Mouse (Mus musculus) cerebellum, postnatal 25 days (tissue): ENCODE measurements around the gene Efcab5.
A peak's percentile ranks its signal among the peaks of the same experiment; 100 is the strongest.
"Not testable (repeated sequence)": the region's sequence is repeated elsewhere in the genome, so short reads cannot be mapped to it uniquely, and the experiment has no call there.

Experiments
- DNase-seq, 2 experiments: peaks; one replicate each; pipeline ENCODE4 v3.0.0; 2021; ENCODE audit warnings: mixed read lengths in 2 of 2

The Efcab5 gene

DNA sequence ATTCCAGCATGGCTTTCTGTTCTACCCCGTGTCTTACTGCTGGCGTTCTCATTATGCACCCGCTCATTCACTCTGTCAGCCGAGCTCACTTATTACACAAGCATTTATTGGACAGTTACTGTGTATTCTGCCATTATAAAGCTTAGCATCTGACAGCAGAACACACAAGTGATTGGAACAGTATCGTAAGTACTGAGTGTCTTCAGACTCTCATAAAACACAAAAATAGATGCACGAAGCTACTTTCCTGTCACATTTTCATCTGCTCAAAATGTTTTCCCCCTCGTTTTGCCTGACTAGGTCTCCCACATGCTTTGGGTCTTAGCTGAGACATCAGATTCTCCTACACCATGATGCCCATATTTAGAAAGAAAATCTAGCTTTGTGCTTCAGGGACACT lies 14.2 kb downstream of the Efcab5 start:
- DNase-seq: no peak

DNA sequence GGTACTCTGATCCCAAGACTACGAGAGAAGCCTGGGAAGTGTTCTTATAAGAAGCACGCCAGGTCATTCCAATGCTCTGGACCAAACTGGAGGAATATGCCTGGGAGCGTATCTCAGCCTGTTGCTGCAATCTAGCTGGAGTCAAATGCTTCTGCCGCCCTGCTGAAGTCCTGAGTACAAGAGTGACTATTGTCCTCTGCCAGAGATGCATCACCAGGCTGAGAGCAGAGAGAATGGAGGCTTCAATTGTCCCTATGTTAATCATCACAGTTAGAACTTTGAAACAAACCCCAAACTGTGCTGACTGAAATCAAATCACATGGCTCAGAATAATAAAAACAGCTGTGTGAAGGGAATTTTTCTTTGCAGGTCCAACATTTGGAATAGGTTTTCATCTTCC lies 15.0 kb downstream of the Efcab5 start:
- DNase-seq: no peak

DNA sequence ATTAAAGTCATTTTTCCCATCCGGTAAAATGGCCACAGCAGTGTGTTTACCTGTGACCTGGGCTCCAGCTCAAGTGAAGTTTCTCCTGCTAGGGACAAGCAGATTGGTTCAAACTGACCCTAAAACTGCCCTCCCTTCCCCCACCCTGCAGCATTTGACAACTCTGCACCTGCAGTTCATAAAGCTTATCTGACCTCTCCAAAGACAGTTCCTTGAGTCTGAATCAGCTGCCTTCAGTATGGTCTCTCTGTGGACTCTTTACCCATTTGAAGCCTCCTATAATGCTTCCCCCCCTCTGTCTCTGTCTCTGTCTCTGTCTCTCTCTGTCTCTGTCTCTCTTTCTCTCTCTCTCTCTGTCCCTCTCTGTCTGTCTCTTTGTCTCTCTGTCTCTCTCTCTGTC lies 28.0 kb downstream of the Efcab5 start:
- no peak for DNase-seq

DNA sequence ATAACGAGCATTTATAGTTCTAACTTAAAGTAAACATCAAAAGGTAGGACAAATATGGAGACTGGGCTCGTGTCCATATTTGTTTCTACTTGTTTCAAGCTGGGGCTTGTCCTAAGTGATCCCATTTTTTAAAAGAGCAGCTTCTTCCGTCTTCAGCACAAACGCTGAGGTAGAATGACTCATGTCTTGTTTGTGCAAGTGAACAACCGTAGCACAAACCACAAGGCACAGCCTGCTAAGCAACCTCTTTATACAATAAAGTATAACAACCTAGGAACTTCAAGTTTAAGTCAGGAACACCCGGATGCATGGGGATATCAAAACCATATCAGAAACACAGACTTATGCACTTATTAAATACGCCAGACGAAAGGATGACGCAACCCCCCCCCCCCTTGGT lies 28.4 kb downstream of the Efcab5 start:
- no peak for DNase-seq

- DNase-seq: no peak
Measured at GRCm38 (mm10) chr11:77154214-77154613, 34.6 kb downstream of the Efcab5 start.

DNA sequence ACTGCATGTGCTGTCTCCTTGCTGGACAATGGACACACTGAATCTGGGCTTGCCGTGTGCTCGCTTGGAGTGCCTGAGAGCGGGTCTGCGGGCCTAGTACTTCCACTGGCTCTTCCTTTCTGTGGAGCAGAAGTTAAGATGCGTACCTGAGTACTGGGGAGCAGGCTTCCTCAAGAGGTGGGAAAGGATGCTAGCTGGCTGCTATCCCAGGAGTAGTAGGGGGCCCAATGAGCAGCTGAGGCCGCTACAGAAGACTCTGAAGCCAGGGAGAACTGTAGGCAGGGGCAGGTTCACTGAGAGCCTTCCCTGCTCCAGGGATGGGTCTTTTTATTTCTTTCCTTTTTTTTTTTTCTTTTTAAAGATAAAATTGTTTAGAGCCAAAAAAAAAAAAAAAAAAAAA lies 38.0 kb downstream of the Efcab5 start:
- DNase-seq: peak in 1 of 2 experiments; percentile 3

DNA sequence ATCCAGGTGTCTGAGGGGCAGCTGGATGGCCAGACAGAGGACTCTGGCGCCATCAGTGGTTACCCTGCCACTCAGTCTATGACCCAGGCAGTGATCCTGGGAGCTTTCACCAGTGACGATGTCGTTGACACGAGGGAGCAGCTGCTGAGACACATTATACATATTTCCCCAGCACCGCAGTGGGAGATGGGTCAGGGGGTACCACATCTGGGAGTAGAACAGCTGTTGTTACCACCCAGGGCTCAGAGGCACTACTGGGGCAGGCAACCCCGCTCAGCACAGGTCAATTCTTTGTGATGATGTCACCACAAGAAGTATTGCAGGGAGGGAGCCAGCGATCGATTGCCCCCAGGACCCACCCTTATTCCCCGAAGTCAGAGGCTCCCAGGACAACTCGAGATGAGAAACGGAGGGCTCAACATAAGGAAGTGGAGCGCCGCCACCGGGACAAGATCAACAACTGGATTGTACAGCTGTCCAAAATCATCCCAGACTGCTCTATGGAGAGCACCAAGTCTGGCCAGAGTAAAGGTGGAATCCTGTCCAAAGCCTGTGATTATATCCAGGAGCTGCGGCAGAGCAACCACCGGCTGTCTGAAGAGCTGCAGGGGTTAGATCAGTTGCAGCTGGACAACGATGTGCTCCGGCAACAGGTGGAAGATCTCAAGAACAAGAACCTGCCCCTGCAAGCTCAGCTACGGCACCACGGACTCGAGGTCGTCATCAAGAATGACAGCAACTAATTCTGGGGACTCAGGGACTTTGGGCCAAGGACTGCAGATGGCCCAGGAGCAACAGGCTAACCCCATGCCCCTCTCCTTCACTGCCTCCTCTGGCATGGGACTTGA lies 38.8 kb downstream of the Efcab5 start:
- not testable (repeated sequence) for DNase-seq

DNA sequence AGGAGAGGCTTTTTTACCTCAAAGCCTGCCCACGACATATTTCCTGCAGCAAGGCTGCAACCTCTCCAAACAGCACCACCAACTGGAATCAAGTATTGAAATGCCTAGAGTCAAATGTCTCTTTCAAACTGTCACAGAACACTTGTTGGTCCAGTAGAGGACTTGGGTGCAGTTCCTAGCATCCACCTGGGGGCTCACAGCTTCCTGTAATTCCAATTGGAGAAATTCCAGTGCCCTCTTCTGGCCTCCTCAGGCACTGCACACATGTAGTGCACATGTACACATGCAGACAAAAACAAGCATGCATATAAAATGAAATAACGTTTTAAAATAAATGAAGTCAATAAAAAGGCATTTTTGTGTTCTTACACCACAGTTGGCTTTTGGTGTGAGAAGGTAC lies 40.0 kb downstream of the Efcab5 start:
- DNase-seq: no peak

DNA sequence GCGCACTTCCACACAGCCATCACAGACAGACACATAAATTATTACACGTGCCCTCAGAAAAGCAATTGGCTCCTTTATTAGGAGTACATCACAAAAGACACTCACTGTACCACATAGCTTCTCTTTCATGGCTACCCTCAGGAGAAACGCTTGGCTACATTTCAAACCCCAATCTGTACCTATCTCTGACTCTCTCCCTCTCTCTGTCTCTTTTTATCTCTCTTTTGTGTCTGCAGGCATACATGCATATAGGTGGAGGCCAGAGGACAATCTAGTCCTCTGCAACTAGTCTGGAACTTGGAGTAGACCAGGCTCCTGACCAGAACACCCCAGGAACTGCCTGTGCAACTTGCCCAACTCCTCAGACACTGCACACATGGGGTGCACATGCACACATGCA lies 41.0 kb downstream of the Efcab5 start:
- no peak for DNase-seq

DNA sequence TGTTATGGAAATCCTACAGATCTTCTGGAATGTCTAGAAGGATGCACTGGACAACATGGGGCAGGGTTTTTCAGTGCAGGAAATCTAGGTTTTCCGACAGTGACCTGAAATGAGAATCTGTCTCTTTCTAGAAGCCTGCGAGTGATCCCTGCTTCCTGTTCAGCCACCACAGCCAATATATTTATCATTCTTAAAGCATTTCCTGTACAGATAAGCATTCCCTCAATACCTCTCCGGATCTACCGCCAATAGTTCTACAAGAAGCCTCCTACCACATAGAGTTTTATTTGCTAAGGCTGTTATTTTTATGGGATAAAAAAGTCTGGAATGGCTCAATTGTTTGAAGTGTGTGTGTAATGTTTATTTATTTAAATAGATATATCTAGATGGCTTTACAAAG lies 43.3 kb downstream of the Efcab5 start:
- no peak for DNase-seq

GRCm38 (mm10) chr11:77141938-77142337 lies 46.8 kb downstream of the Efcab5 start:
- no peak for DNase-seq

GRCm38 (mm10) chr11:77139976-77140375 lies 48.8 kb downstream of the Efcab5 start:
- DNase-seq: no peak

DNA sequence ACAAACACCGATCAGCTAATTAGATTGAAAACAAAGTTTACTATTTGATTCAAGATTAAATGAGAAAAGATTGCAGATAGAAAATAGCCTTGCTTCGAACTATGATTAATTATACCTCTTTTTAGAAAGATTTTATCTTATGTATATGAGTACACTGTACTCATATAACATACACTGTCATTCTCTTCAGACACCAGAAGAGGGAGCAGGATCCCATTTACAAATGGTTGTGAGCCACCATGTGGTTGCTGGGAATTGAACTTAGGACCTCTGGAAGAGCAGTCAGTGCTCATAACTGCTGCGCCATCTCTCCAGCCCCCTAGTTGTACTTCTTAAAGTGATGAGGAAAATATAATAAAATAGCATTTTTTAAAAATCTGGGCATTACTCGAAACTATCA lies 55.3 kb downstream of the Efcab5 start:
- DNase-seq: no peak

- DNase-seq: peak in 1 of 2 experiments; percentile 29
Measured at GRCm38 (mm10) chr11:77132580-77132979, 56.2 kb downstream of the Efcab5 start.

- DNase-seq: no peak
Measured at GRCm38 (mm10) chr11:77128562-77128961, 60.2 kb downstream of the Efcab5 start.

- peak in 1 of 2 experiments; percentile 27 for DNase-seq
Measured at GRCm38 (mm10) chr11:77111141-77111540, 77.6 kb downstream of the Efcab5 start.

- no peak for DNase-seq
Measured at GRCm38 (mm10) chr11:77108442-77108841, 80.3 kb downstream of the Efcab5 start.

- DNase-seq: not testable (repeated sequence)
Measured at GRCm38 (mm10) chr11:77107872-77108271, 80.9 kb downstream of the Efcab5 start.

- no peak for DNase-seq
Measured at GRCm38 (mm10) chr11:77106961-77107360, 81.8 kb downstream of the Efcab5 start.

- peak; percentile 83 to 89 for DNase-seq
Measured at GRCm38 (mm10) chr11:77100137-77100937, 88.4 kb downstream of the Efcab5 start.

DNA sequence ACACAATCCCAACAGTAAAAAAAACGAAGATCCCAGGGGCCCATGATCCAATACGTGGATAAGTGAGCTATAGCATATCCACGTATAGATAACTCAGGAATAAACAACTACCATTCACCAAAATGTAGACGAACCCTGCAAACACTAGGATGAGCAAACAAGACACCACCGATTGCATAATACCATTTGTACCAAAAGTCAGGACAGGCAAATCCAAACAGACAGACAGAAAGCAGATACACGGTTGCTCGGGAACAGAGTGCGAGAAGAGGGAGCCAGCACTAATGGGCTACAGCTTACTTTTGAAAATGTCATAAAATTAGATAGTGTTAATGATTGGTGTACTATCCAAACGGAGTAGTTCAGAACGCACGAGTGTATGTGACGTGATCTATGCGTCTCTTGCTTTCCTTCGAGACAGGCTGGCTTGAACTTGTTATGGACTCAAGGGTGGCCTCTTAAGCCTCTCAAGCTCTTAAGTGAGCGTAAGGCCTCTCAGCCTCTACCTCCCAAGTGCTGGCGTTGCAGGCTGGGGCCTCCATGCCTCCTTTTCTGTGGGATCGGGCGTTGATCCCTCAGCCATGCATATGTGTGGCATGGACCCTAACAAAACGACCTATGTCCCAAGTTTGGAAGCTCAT lies 90.3 kb downstream of the Efcab5 start:
- no peak for DNase-seq

DNA sequence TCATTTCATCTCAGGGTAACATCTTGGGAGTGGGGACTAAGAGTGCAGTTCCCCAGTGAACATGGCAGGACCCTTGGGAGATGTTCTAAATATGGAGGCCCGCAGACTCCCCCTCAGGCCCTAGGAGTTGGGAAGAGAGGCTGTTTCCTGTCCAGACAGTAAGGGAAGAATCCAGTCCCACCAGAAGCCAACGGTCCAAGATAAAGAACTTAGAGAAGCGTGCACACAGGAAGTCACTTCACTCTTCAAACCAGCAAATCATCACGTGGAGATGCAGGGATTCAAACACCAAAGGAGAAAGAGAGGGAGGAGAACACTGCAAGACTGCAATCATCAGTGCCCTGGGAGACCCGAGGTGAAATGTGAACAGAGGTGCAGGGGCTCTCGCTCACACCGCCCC lies 91.8 kb downstream of the Efcab5 start:
- DNase-seq: no peak

GRCm38 (mm10) chr11:77096581-77096980 lies 92.2 kb downstream of the Efcab5 start:
- no peak for DNase-seq

- DNase-seq: no peak
Measured at GRCm38 (mm10) chr11:77095206-77095605, 93.6 kb downstream of the Efcab5 start.
